Mouse (Mus musculus) lung, adult 2 months (tissue): ENCODE results near the gene Riox1.

ENCODE experiments used
- CTCF ChIP-seq: fragments of 200-500 bp; IDR thresholded peaks from 2 replicates; pipeline ENCODE4 v1.5.1; 2011; ENCODE audit warnings: mild to moderate bottlenecking, low read length, control low read depth; ENCODE audit not compliant: insufficient read depth
- POLR2A ChIP-seq: fragments of 200-500 bp; IDR thresholded peaks from 2 replicates; pipeline ENCODE4 v1.6.1; 2011; ENCODE audit warnings: low read depth, mild to moderate bottlenecking, control low read depth, low read length, borderline replicate concordance; ENCODE audit errors: extremely low read depth

- no peak for TF ChIP-seq CTCF
- TF ChIP-seq POLR2A = no peak
These were observed 12.8 kb upstream of the Riox1 start for GRCm38 (mm10) chr12:83937600-83937999.
